Mouse (Mus musculus): ENCODE data around the gene Lin52. TPM values are rescaled to one million over a fixed set of nuclear protein-coding genes. Genes with fewer than 3 reads are reported as not detected.
A peak's percentile ranks its signal among the peaks of the same experiment; 100 is the strongest.

The Lin52 gene
- polyA plus RNA-seq, 1 experiment from 2014 or later, result 29.7 TPM

DNA sequence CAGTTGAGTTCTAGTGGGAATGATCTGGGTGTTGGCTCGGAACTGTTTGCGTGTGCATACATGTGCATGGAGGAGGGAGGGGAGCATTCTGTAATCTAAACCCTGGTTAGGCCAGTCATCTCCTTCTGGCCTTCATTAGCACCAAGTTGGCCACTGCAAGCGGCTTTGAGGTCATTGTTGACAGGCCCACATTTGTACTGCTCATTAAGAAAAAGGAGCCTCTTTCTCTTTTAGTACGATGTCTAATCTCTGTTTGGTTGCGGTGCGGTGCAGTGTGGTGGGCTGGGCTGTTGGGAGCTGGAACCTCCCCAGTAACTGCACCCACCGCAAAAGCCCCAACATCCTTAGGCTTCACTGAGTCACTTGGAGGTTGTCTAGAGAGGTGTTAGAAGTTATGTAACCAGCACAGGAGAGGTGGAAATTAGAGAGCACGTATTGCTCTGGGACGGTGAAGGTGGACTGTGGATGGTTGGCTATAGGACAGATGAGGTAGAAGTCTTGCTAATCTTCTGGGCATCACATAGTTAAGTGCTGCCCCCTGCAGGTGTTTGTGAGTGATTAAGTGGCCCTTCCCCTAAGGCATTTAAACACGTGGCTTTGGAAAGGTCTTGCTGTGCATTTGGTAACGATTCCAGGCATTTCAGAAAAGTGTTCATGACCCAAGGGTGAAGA, 126.7 kb downstream of the Lin52 start:
- H3K9ac ChIP-seq (replicated peaks), result no peak overlapping the region
- ATAC-seq (ENCODE audit: low FRiP score), result no peak
- H3K9me3 ChIP-seq (replicated peaks), result no peaks in the 10 kb centered on the region
- no peaks in the 10 kb centered on the region for H3K4me1 ChIP-seq
- no peak overlapping the region for H3K27ac ChIP-seq (replicated peaks)
- H3K27me3 ChIP-seq (replicated peaks), result peaks cover 37% of the 10 kb centered on the region
- WGBS, result 75% methylated on average over 11 of the region's 11 CpGs
- no peak overlapping the region for H3K4me2 ChIP-seq
- H3K36me3 ChIP-seq, result no peaks in the 10 kb centered on the region
- no peak overlapping the region for H3K4me3 ChIP-seq (replicated peaks)

DNA sequence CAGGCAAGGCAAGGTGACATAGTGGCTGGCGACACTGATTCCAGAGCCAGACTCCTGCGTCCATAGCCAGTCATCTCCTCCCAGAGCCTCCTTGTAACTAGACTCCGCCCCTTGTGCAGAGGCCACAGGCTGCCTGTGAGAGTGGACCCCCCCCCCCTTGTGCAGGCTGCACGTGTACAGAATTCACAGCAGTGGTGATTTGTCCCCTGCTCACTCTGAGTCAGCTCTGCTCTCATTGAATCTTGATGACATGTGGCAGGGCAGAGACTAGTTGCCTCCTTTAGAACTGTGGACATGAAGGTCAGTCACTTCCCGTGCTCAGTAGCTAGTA, 127.2 kb downstream of the Lin52 start:
- Histone ChIP-seq H3K4me2 (no peak overlapping the region), H3K36me3 (no peaks in the 10 kb centered on the region), H3K9me3 (replicated peaks) (no peaks in the 10 kb centered on the region), H3K27ac (replicated peaks) (no peak overlapping the region), H3K4me1 (no peaks in the 10 kb centered on the region), H3K27me3 (replicated peaks) (peaks cover 32% of the 10 kb centered on the region), H3K9ac (replicated peaks) (no peak overlapping the region), H3K4me3 (replicated peaks) (no peak overlapping the region)
- WGBS, result 42% methylated on average over 5 of the region's 5 CpGs
- ATAC-seq (ENCODE audit: low FRiP score), result no peak

GRCm38 (mm10) chr12:84581285-84581684, 130.1 kb downstream of the Lin52 start:
- Histone ChIP-seq H3K4me2 (no peak overlapping the region), H3K9ac (replicated peaks) (no peak overlapping the region), H3K27me3 (replicated peaks) (peaks cover 18% of the 10 kb centered on the region), H3K4me1 (no peaks in the 10 kb centered on the region), H3K9me3 (replicated peaks) (no peaks in the 10 kb centered on the region), H3K36me3 (no peaks in the 10 kb centered on the region), H3K27ac (replicated peaks) (no peak overlapping the region), H3K4me3 (replicated peaks) (no peak overlapping the region)
- WGBS, result 100% methylated on average over 2 of the region's 2 CpGs
- no peak for ATAC-seq (ENCODE audit: low FRiP score)

GRCm38 (mm10) chr12:84589825-84590761, 138.9 kb downstream of the Lin52 start:
- under 1% methylated on average over 54 of the region's 54 CpGs for WGBS
- peak overlapping the region; percentile 14; the same call in 1 of the 2 replicates for H3K27ac ChIP-seq (replicated peaks)

More at GRCm38 (mm10) chr12:84589825-84590761, 138.9 kb downstream of the Lin52 start:
- Histone ChIP-seq H3K4me2 (peak overlapping the region; percentile 86), H3K9me3 (replicated peaks) (no peaks in the 10 kb centered on the region), H3K4me3 (replicated peaks) (peak overlapping the region; percentile 48), H3K36me3 (no peaks in the 10 kb centered on the region), H3K27me3 (replicated peaks) (0 out of 2 replicates have a peak, but pooled peaks cover 5% of the 10 kb centered on the region), H3K9ac (replicated peaks) (peak overlapping the region; percentile 53), H3K4me1 (peaks cover 10% of the 10 kb centered on the region)
- ATAC-seq (ENCODE audit: low FRiP score), result peak; percentile 77

Other genes with a start within 250 kb of the Lin52 start
- 4.0 and 5.4 TPM in 2 replicates for gene Elmsan1, start 232.5 kb upstream of the Lin52 start, polyA plus RNA-seq (2015; fragmentation: Nextera tagmentation; extraction: Ambion mirVana)
- gene Ptgr2, start 166.2 kb upstream of the Lin52 start, polyA plus RNA-seq (2015; fragmentation: Nextera tagmentation; extraction: Ambion mirVana), result 15.8 and 18.2 TPM in 2 replicates
- gene Zfp410, start 134.6 kb upstream of the Lin52 start, polyA plus RNA-seq (2015; fragmentation: Nextera tagmentation; extraction: Ambion mirVana), result 60.6 and 61.2 TPM in 2 replicates
- 43.5 and 44.1 TPM in 2 replicates for gene Coq6, start 89.8 kb upstream of the Lin52 start, polyA plus RNA-seq (2015; fragmentation: Nextera tagmentation; extraction: Ambion mirVana)
- gene Fam161b, start 89.6 kb upstream of the Lin52 start, polyA plus RNA-seq (2015; fragmentation: Nextera tagmentation; extraction: Ambion mirVana), result 16.0 and 16.8 TPM in 2 replicates
- 11.6 and 17.0 TPM in 2 replicates for gene Entpd5, start 42.4 kb upstream of the Lin52 start, polyA plus RNA-seq (2015; fragmentation: Nextera tagmentation; extraction: Ambion mirVana)
- gene Bbof1, start 42.4 kb upstream of the Lin52 start, polyA plus RNA-seq (2015; fragmentation: Nextera tagmentation; extraction: Ambion mirVana), result 3.6 and 5.0 TPM in 2 replicates
- 21.5 and 21.9 TPM in 2 replicates for gene Rnf113a2, start 34.2 kb upstream of the Lin52 start, polyA plus RNA-seq (2015; fragmentation: Nextera tagmentation; extraction: Ambion mirVana)
- 31.7 and 34.7 TPM in 2 replicates for gene Aldh6a1, start 418 bp upstream of the Lin52 start, polyA plus RNA-seq (2015; fragmentation: Nextera tagmentation; extraction: Ambion mirVana)
- gene Vsx2, start 118.3 kb downstream of the Lin52 start, polyA plus RNA-seq (2015; fragmentation: Nextera tagmentation; extraction: Ambion mirVana), result 5.7 and 6.0 TPM in 2 replicates
- gene Abcd4, start 166.0 kb downstream of the Lin52 start, polyA plus RNA-seq (2015; fragmentation: Nextera tagmentation; extraction: Ambion mirVana), result 14.0 and 14.3 TPM in 2 replicates
- 0.37 TPM in 1 of 2 replicates, not detected in the other for gene Vrtn, start 189.6 kb downstream of the Lin52 start, polyA plus RNA-seq (2015; fragmentation: Nextera tagmentation; extraction: Ambion mirVana)
- gene Syndig1l, start 247.4 kb downstream of the Lin52 start, polyA plus RNA-seq (2015; fragmentation: Nextera tagmentation; extraction: Ambion mirVana), result 7.3 and 10.2 TPM in 2 replicates